Mouse (Mus musculus) embryonic fibroblast, embryonic 13.5 days (primary cell): ENCODE data around the gene Lrrc25.

Experiments
- CTCF ChIP-seq: IDR thresholded peaks from 2 replicates; pipeline ENCODE4 v1.5.1; 2011; ENCODE audit warnings: mild to moderate bottlenecking, control low read depth, low read length, moderate library complexity, borderline replicate concordance; ENCODE audit not compliant: insufficient read depth
- POLR2A ChIP-seq: IDR thresholded peaks from 2 replicates; pipeline ENCODE4 v1.6.1; 2011; ENCODE audit warnings: low read depth, mild to moderate bottlenecking, control low read depth, low read length, moderate library complexity

DNA sequence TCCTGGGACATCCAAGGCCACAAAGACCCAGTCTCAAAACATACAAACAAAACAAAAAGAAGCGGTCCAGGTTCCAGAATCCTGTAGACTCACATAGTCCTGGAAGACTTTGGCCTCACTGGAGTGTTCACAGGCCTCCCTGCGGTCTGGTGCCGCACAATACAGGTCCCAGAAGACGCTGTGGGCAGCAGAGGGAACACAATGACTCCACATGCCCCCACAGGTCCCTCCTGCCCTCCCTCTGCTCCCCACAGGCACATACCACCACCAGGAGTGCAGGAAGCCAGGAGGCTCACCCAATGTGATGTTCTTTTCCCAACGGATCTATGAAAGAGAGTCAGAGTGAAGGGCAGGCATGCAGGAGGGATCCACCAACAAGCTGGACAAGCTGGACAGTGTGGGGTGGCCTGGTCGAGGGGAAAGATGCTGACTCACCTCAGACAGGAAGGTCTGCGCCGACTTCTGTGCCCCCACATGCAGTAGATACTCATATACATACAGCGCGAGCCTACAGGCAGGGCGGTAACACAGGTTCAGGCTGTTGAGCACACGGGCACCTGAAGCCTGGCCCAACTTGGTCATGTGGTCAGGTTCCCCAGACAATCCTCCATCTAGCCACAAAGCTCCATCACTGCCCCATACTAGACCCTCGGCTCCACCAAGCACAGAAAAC, 13.7 kb upstream of the Lrrc25 start:
- TF ChIP-seq CTCF (no peak), POLR2A (no peak)
